Mouse (Mus musculus): Measurements from ENCODE around the gene Jchain. TPM values are rescaled to one million over a fixed set of nuclear protein-coding genes. Genes with fewer than 3 reads are reported as not detected.

The Jchain gene
- total RNA-seq, 2 experiments from 2014 or later, result 0.47 to 0.66 TPM

DNA sequence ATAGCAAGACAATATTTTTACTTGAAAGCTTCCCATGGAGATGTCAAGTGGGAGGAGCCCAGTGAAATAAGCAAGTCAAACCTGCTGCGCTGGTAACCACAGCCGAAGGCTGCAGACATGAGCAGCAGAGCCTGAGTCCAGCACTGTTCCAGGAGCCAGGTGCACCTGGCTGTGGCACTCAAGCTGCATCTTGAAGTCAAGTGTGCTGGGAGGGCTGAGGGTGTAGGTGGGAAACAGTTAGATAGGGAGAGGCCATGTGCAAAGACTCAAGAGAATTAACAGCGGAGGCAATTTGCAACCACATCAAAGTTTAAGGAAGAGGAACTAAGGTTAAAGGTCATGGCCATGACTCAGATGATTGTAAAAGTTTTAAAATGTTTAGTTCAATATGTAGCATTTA is 27.9 kb downstream of the Jchain start:
- DNase-seq (ENCODE audit: extremely low spot score in 1 of 2, low spot score in 2 of 2), result no peak
- no peak overlapping the region for H3K4me3 ChIP-seq
- intact Hi-C loops (cut with DNase I), result no loop called here
- H3K27ac ChIP-seq, result no peak overlapping the region
- TF ChIP-seq CTCF (IDR thresholded peaks at IDR 0.05), result no peak

DNA sequence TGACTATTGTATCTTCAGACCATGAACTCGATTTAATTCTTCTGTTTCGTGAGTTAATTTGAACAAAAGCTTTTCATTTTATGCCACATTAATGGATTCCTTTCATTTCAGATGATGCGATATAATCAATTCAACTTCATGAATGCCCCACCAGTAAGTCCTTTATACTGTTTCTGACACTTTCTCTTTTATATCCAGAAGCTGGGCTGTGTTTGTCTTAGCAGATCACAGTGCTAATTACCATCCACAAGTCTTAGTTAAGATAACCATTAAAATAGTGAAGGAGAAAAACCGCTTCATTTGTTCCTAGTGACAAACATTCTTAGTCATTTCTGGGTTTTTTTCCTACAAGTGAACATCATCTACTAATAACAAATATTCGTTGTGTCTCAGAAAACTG is 36.6 kb downstream of the Jchain start:
- no peak for DNase-seq (ENCODE audit: extremely low spot score in 1 of 2, low spot score in 2 of 2)
- Histone ChIP-seq H3K27ac (no peak overlapping the region), H3K4me3 (no peak overlapping the region)
- intact Hi-C loops (cut with DNase I), result no loop called here
- TF ChIP-seq CTCF (IDR thresholded peaks at IDR 0.05), result no peak

DNA sequence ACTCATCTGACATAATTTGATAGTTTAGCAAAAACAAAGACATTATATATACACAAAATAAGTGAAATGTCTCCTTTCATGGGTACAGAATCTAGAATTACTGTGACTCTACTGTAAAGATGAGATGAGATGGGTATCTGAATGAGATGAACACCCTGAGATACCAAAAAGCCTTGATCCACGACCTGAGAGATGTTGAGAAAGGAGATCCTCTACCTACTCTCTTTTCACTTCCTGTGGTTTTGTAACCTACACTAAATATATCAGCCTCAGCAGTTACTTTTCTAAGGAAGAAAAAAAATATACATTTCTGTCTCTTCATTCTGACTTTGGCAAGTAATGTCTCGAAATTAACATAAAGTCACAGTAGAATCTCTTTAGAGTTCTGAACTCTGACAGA is 38.7 kb downstream of the Jchain start:
- no peak for TF ChIP-seq CTCF (IDR thresholded peaks at IDR 0.05)
- Histone ChIP-seq H3K4me3 (no peak overlapping the region), H3K27ac (no peak overlapping the region)
- DNase-seq (ENCODE audit: extremely low spot score in 1 of 2, low spot score in 2 of 2), result no peak
- intact Hi-C loops (cut with DNase I), result no loop called here

DNA sequence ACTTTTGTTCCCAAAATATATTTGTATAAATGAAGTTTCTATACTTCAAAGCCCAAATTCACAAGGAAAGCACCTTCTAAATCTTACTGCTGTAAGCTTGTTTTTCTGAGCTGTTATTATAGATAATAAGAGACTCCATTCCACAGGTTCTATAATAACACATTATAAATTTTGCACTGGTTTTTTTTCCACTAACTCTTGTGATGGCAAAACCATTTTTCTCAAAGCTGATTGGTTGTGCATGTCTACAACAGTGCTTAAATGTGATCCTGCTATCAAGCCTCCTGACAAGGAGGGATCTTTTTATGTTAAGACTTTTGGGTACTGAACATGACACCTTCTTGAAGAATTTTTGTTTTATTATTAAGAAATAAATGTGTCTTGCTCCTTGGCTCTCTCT is 40.0 kb downstream of the Jchain start, which contains the start of gene Enam:
Enam (plus strand) TSS at position 301 of the 400 bp plus-strand sequence.
- DNase-seq (ENCODE audit: extremely low spot score in 1 of 2, low spot score in 2 of 2), result no peak
- H3K27ac ChIP-seq, result no peak within 1 kb of the TSS
- intact Hi-C loops (cut with DNase I), result no loop called here
- no peak within 1 kb of the TSS for H3K4me3 ChIP-seq
- TF ChIP-seq CTCF (IDR thresholded peaks at IDR 0.05), result no peak

Other genes starting within 250 kb of the Jchain start
- not detected for gene Prol1, start 210.6 kb downstream of the Jchain start, total RNA-seq (2021)
- not detected for gene Amtn, start 151.8 kb downstream of the Jchain start, total RNA-seq (2021)
- not detected for gene Ambn, start 71.9 kb downstream of the Jchain start, total RNA-seq (2021)
- not detected for gene Enam, start 39.9 kb downstream of the Jchain start, total RNA-seq (2021)
- gene Utp3, start 26.6 kb upstream of the Jchain start, total RNA-seq (2021), result 10 to 100 TPM; 25.8 to 31.5 TPM
- gene Rufy3, start 37.1 kb upstream of the Jchain start, total RNA-seq (2021), result 100 to 1,000 TPM; 175 to 181 TPM
- 100 to 1,000 TPM in 1 of 2 experiments, 10 to 100 TPM in 1; 92.2 to 107 TPM for gene Grsf1, start 148.3 kb upstream of the Jchain start, total RNA-seq (2021)
- gene Mob1b, start 193.0 kb upstream of the Jchain start, total RNA-seq (2021), result 10 to 100 TPM; 30.4 to 30.7 TPM
- gene Dck, start 237.1 kb upstream of the Jchain start, total RNA-seq (2021), result 10 to 100 TPM; 13.5 to 16.6 TPM

All from left cerebral cortex, adult 2 months (tissue).